Mouse (Mus musculus) gastrocnemius, postnatal 25 days (tissue): ENCODE results near the gene Tspan5. TPM values are rescaled to one million over a fixed set of nuclear protein-coding genes. Genes with fewer than 3 reads are reported as not detected.

Experiments used
- DNase-seq: peaks from one replicate; pipeline ENCODE4 v3.0.0; 2022
- total RNA-seq, 2 experiments: library from RNA; stranded (reverse); gene quantifications; 1 replicate in 1 of 2; 2 replicates in 1 of 2; pipeline ENCODE4 v1.2.3; 2021

The Tspan5 gene
- total RNA-seq, 2 experiments from 2014 or later: 4.9 to 6.6 TPM

GRCm38 (mm10) chr3:138877741-138878140, 135.7 kb downstream of the Tspan5 start:
- no peak for DNase-seq

GRCm38 (mm10) chr3:138880999-138881724, 139.2 kb downstream of the Tspan5 start:
- no peak for DNase-seq

- no peak for DNase-seq
These were observed 139.8 kb downstream of the Tspan5 start for GRCm38 (mm10) chr3:138881725-138882347.

- DNase-seq: no peak
These were observed 144.1 kb downstream of the Tspan5 start for GRCm38 (mm10) chr3:138886121-138886520.

GRCm38 (mm10) chr3:138889214-138889613, 147.2 kb downstream of the Tspan5 start:
- no peak for DNase-seq

GRCm38 (mm10) chr3:138889769-138890295, 147.8 kb downstream of the Tspan5 start:
- DNase-seq: no peak

GRCm38 (mm10) chr3:138893520-138893919, 151.5 kb downstream of the Tspan5 start:
- no peak for DNase-seq

- DNase-seq: no peak
These were observed 155.5 kb downstream of the Tspan5 start for GRCm38 (mm10) chr3:138897500-138897899.

- no peak for DNase-seq
These were observed 156.1 kb downstream of the Tspan5 start for GRCm38 (mm10) chr3:138898055-138898454.

- no peak for DNase-seq
These were observed 158.7 kb downstream of the Tspan5 start for GRCm38 (mm10) chr3:138900571-138901141.

GRCm38 (mm10) chr3:138905678-138906077, 163.7 kb downstream of the Tspan5 start:
- peak; percentile 23 for DNase-seq

GRCm38 (mm10) chr3:138906112-138906880, 164.3 kb downstream of the Tspan5 start:
- peak; percentile 57 for DNase-seq

GRCm38 (mm10) chr3:138909313-138909712, 167.3 kb downstream of the Tspan5 start:
- DNase-seq: no peak

GRCm38 (mm10) chr3:138912504-138912903, 170.5 kb downstream of the Tspan5 start:
- DNase-seq: no peak

- no peak for DNase-seq
These were observed 172.8 kb downstream of the Tspan5 start for GRCm38 (mm10) chr3:138914626-138915288.

- DNase-seq: no peak
These were observed 174.6 kb downstream of the Tspan5 start for GRCm38 (mm10) chr3:138916591-138916990.

- DNase-seq: no peak
These were observed 175.0 kb downstream of the Tspan5 start for GRCm38 (mm10) chr3:138917016-138917415.

GRCm38 (mm10) chr3:138918241-138918640, 176.2 kb downstream of the Tspan5 start:
- no peak for DNase-seq

GRCm38 (mm10) chr3:138926161-138926560, 184.2 kb downstream of the Tspan5 start:
- DNase-seq: no peak

GRCm38 (mm10) chr3:138927437-138927836, 185.4 kb downstream of the Tspan5 start:
- no peak for DNase-seq

GRCm38 (mm10) chr3:138936780-138937179, 194.8 kb downstream of the Tspan5 start:
- no peak for DNase-seq

GRCm38 (mm10) chr3:138937241-138937640, 195.2 kb downstream of the Tspan5 start:
- no peak for DNase-seq
